Mouse (Mus musculus): ENCODE data around the gene Tst. TPM values are rescaled to one million over a fixed set of nuclear protein-coding genes. Genes with fewer than 3 reads are reported as not detected.

Tst gene
- polyA plus RNA-seq, 1 experiment from 2014 or later = 10.1 TPM

GRCm38 (mm10) chr15:78438973-78439372, 33.3 kb upstream of the Tst start:
- Histone ChIP-seq H3K9me3 (no peaks in the 10 kb centered on the region), H3K4me1 (peaks cover 33% of the 10 kb centered on the region), H3K4me2 (replicated peaks) (no peak overlapping the region), H3K9ac (no peak overlapping the region), H3K27me3 (0 out of 2 replicates have a peak, but pooled peaks cover 3% of the 10 kb centered on the region), H3K36me3 (peaks cover 12% of the 10 kb centered on the region), H3K27ac (no peak overlapping the region), H3K4me3 (no peak overlapping the region)
- no peak for ATAC-seq (ENCODE audit: insufficient number of reproducible peaks, insufficient read depth, low FRiP score, low TSS enrichment)
- WGBS = 67% methylated on average over 9 of the region's 9 CpGs

GRCm38 (mm10) chr15:78438505-78438904, 32.8 kb upstream of the Tst start:
- H3K4me2 ChIP-seq (replicated peaks) = no peak overlapping the region
- H3K9ac ChIP-seq = no peak overlapping the region
- H3K9me3 ChIP-seq = no peaks in the 10 kb centered on the region
- no peak overlapping the region for H3K27ac ChIP-seq
- WGBS = 56% methylated on average over 8 of the region's 8 CpGs
- no peak overlapping the region for H3K4me3 ChIP-seq
- peaks cover 33% of the 10 kb centered on the region for H3K4me1 ChIP-seq
- ATAC-seq (ENCODE audit: insufficient number of reproducible peaks, insufficient read depth, low FRiP score, low TSS enrichment) = no peak
- H3K27me3 ChIP-seq = 0 out of 2 replicates have a peak, but pooled peaks cover 3% of the 10 kb centered on the region
- H3K36me3 ChIP-seq = peaks cover 14% of the 10 kb centered on the region

GRCm38 (mm10) chr15:78438018-78438394, 32.3 kb upstream of the Tst start:
- no peak for ATAC-seq (ENCODE audit: insufficient number of reproducible peaks, insufficient read depth, low FRiP score, low TSS enrichment)
- 47% methylated on average over 4 of the region's 4 CpGs for WGBS
- Histone ChIP-seq H3K4me3 (no peak overlapping the region), H3K27ac (no peak overlapping the region), H3K36me3 (peaks cover 19% of the 10 kb centered on the region), H3K9me3 (no peaks in the 10 kb centered on the region), H3K27me3 (0 out of 2 replicates have a peak, but pooled peaks cover 3% of the 10 kb centered on the region), H3K4me2 (replicated peaks) (0 out of 2 replicates have a peak overlapping the region, but pooled peaks have one; percentile 51), H3K9ac (no peak overlapping the region; the same call in 1 of the 2 replicates), H3K4me1 (peaks cover 33% of the 10 kb centered on the region)

GRCm38 (mm10) chr15:78437237-78438017, 31.7 kb upstream of the Tst start:
- WGBS = 23% methylated on average over 23 of the region's 23 CpGs
- peak overlapping the region; percentile 81 for H3K27ac ChIP-seq
- peaks cover 19% of the 10 kb centered on the region for H3K36me3 ChIP-seq
- ATAC-seq (ENCODE audit: insufficient number of reproducible peaks, insufficient read depth, low FRiP score, low TSS enrichment) = peak; percentile 16
- peaks cover 33% of the 10 kb centered on the region for H3K4me1 ChIP-seq
- peak overlapping the region; percentile 51 for H3K4me2 ChIP-seq (replicated peaks)
- 0 out of 2 replicates have a peak overlapping the region, but pooled peaks have one; percentile 12 for H3K4me3 ChIP-seq
- H3K9me3 ChIP-seq = no peaks in the 10 kb centered on the region
- H3K9ac ChIP-seq = peak overlapping the region; percentile 47
- 0 out of 2 replicates have a peak, but pooled peaks cover 3% of the 10 kb centered on the region for H3K27me3 ChIP-seq

GRCm38 (mm10) chr15:78436380-78437192, 30.9 kb upstream of the Tst start:
- peak overlapping the region; percentile 51 for H3K4me2 ChIP-seq (replicated peaks)
- H3K36me3 ChIP-seq = peaks cover 23% of the 10 kb centered on the region
- WGBS = 9% methylated on average over 32 of the region's 32 CpGs
- H3K27ac ChIP-seq = peak overlapping the region; percentile 81
- peak overlapping the region; percentile 47 for H3K9ac ChIP-seq
- 0 out of 2 replicates have a peak, but pooled peaks cover 3% of the 10 kb centered on the region for H3K27me3 ChIP-seq
- H3K4me1 ChIP-seq = peaks cover 33% of the 10 kb centered on the region
- peak; percentile 44; the same call in 1 of the 2 replicates for ATAC-seq (ENCODE audit: insufficient number of reproducible peaks, insufficient read depth, low FRiP score, low TSS enrichment)
- no peaks in the 10 kb centered on the region for H3K9me3 ChIP-seq
- peak overlapping the region; percentile 12; the same call in 1 of the 2 replicates for H3K4me3 ChIP-seq

- 78% methylated on average over 11 of the region's 11 CpGs for WGBS
- Histone ChIP-seq H3K36me3 (peaks cover 26% of the 10 kb centered on the region), H3K4me2 (replicated peaks) (no peak overlapping the region), H3K4me3 (no peak overlapping the region), H3K27ac (no peak overlapping the region), H3K27me3 (0 out of 2 replicates have a peak, but pooled peaks cover 3% of the 10 kb centered on the region), H3K9ac (no peak overlapping the region), H3K4me1 (peaks cover 37% of the 10 kb centered on the region), H3K9me3 (no peaks in the 10 kb centered on the region)
- ATAC-seq (ENCODE audit: insufficient number of reproducible peaks, insufficient read depth, low FRiP score, low TSS enrichment) = no peak
Observed at GRCm38 (mm10) chr15:78435681-78436080, 30.0 kb upstream of the Tst start.

GRCm38 (mm10) chr15:78434896-78435520, 29.3 kb upstream of the Tst start:
- peaks cover 42% of the 10 kb centered on the region for H3K4me1 ChIP-seq
- no peak overlapping the region for H3K9ac ChIP-seq
- H3K4me3 ChIP-seq = no peak overlapping the region
- WGBS = 22% methylated on average over 6 of the region's 6 CpGs
- H3K27ac ChIP-seq = no peak overlapping the region
- H3K4me2 ChIP-seq (replicated peaks) = no peak overlapping the region
- no peaks in the 10 kb centered on the region for H3K9me3 ChIP-seq
- H3K36me3 ChIP-seq = peaks cover 26% of the 10 kb centered on the region
- ATAC-seq (ENCODE audit: insufficient number of reproducible peaks, insufficient read depth, low FRiP score, low TSS enrichment) = no peak
- H3K27me3 ChIP-seq = 0 out of 2 replicates have a peak, but pooled peaks cover 3% of the 10 kb centered on the region

- H3K9ac ChIP-seq = no peak overlapping the region
- no peak overlapping the region for H3K27ac ChIP-seq
- H3K4me2 ChIP-seq (replicated peaks) = no peak overlapping the region
- no peak for ATAC-seq (ENCODE audit: insufficient number of reproducible peaks, insufficient read depth, low FRiP score, low TSS enrichment)
- H3K27me3 ChIP-seq = 0 out of 2 replicates have a peak, but pooled peaks cover 3% of the 10 kb centered on the region
- WGBS = 78% methylated on average over 7 of the region's 7 CpGs
- peaks cover 33% of the 10 kb centered on the region for H3K4me1 ChIP-seq
- peaks cover 26% of the 10 kb centered on the region for H3K36me3 ChIP-seq
- no peak overlapping the region for H3K4me3 ChIP-seq
- H3K9me3 ChIP-seq = no peaks in the 10 kb centered on the region
Observed at GRCm38 (mm10) chr15:78431541-78432121, 25.9 kb upstream of the Tst start.

- Histone ChIP-seq H3K4me3 (no peak overlapping the region), H3K4me1 (peaks cover 28% of the 10 kb centered on the region), H3K9me3 (no peaks in the 10 kb centered on the region), H3K27me3 (0 out of 2 replicates have a peak, but pooled peaks cover 2% of the 10 kb centered on the region), H3K4me2 (replicated peaks) (no peak overlapping the region), H3K9ac (0 out of 2 replicates have a peak overlapping the region, but pooled peaks have one; percentile 19), H3K27ac (0 out of 2 replicates have a peak overlapping the region, but pooled peaks have one; percentile 23), H3K36me3 (peaks cover 25% of the 10 kb centered on the region)
- no peak for ATAC-seq (ENCODE audit: insufficient number of reproducible peaks, insufficient read depth, low FRiP score, low TSS enrichment)
- 81% methylated on average over 10 of the region's 10 CpGs for WGBS
Observed at GRCm38 (mm10) chr15:78430874-78431273, 25.2 kb upstream of the Tst start.

GRCm38 (mm10) chr15:78429871-78430622, 24.3 kb upstream of the Tst start:
- 62% methylated on average over 13 of the region's 13 CpGs for WGBS

More at GRCm38 (mm10) chr15:78429871-78430622, 24.3 kb upstream of the Tst start:
- Histone ChIP-seq H3K4me3 (peak overlapping the region; percentile 70; the same call in 1 of the 2 replicates), H3K9ac (no peak overlapping the region; the same call in 1 of the 2 replicates), H3K27ac (peak overlapping the region; percentile 72; the same call in 1 of the 2 replicates), H3K36me3 (peaks cover 21% of the 10 kb centered on the region), H3K9me3 (no peaks in the 10 kb centered on the region), H3K4me2 (replicated peaks) (peak overlapping the region; percentile 67), H3K27me3 (no peaks in the 10 kb centered on the region), H3K4me1 (peaks cover 20% of the 10 kb centered on the region)
- ATAC-seq (ENCODE audit: insufficient number of reproducible peaks, insufficient read depth, low FRiP score, low TSS enrichment) = no peak

Data from embryonic facial prominence, embryonic 12.5 days (tissue).